Mouse (Mus musculus): ENCODE results near the gene Gm5089. TPM values are rescaled to one million over a fixed set of nuclear protein-coding genes. Genes with fewer than 3 reads are reported as not detected.

Gene Gm5089
- polyA plus RNA-seq, 1 experiment: not detected

GRCm38 (mm10) chr14:122401886-122402285 is 49.0 kb downstream of the Gm5089 start:
- H3K27me3 ChIP-seq (ENCODE audit: control insufficient read depth, insufficient read depth, insufficient read length): peaks cover 10% of the 10 kb centered on the region

GRCm38 (mm10) chr14:122399906-122400305 is 51.0 kb downstream of the Gm5089 start:
- H3K36me3 ChIP-seq (ENCODE audit: control insufficient read depth, insufficient read depth): no peaks in the 10 kb centered on the region
- no peak overlapping the region for H3K4me3 ChIP-seq
- no peaks in the 10 kb centered on the region for H3K79me2 ChIP-seq (ENCODE audit: control insufficient read depth, insufficient read depth)
- H3K27me3 ChIP-seq (ENCODE audit: control insufficient read depth, insufficient read depth, insufficient read length): peaks cover 10% of the 10 kb centered on the region
- TF ChIP-seq MYOD1 (IDR thresholded peaks at IDR 0.05; ENCODE audit: control insufficient read depth in 1 of 3, insufficient read length in 2 of 3, low read depth in 2 of 3) (no peak), CEBPB (IDR thresholded peaks at IDR 0.05; ENCODE audit: insufficient read depth, poor library complexity, severe bottlenecking) (no peak), USF1 (IDR thresholded peaks at IDR 0.05; ENCODE audit: low read depth) (no peak), POLR2AphosphoS2 (IDR thresholded peaks at IDR 0.05; ENCODE audit: insufficient read length, low read depth) (no peak), MAX (IDR thresholded peaks at IDR 0.05; ENCODE audit: low read depth) (no peak), TCF12 (IDR thresholded peaks at IDR 0.05; ENCODE audit: insufficient read depth, poor library complexity, severe bottlenecking) (no peak)
- H3K4me2 ChIP-seq (ENCODE audit: low read depth): no peak overlapping the region
- no peak overlapping the region for H3ac ChIP-seq (ENCODE audit: control insufficient read depth, insufficient read length)

More at GRCm38 (mm10) chr14:122401886-122402285, 49.0 kb downstream of the Gm5089 start:
- no peak overlapping the region for H3ac ChIP-seq (ENCODE audit: control insufficient read depth, insufficient read length)
- H3K36me3 ChIP-seq (ENCODE audit: control insufficient read depth, insufficient read depth): no peaks in the 10 kb centered on the region
- H3K79me2 ChIP-seq (ENCODE audit: control insufficient read depth, insufficient read depth): no peaks in the 10 kb centered on the region
- TF ChIP-seq POLR2A (IDR thresholded peaks at IDR 0.05; ENCODE audit: insufficient read length, low read depth): no peak
- TF ChIP-seq TCF12 (IDR thresholded peaks at IDR 0.05; ENCODE audit: insufficient read depth, poor library complexity, severe bottlenecking): no peak
- TF ChIP-seq MAX (IDR thresholded peaks at IDR 0.05; ENCODE audit: low read depth): no peak
- TF ChIP-seq SRF (IDR thresholded peaks at IDR 0.05; ENCODE audit: control insufficient read depth, insufficient read length, low read depth): no peak
- no peak for TF ChIP-seq CEBPB (IDR thresholded peaks at IDR 0.05; ENCODE audit: insufficient read depth, poor library complexity, severe bottlenecking)
- no peak for TF ChIP-seq USF1 (IDR thresholded peaks at IDR 0.05; ENCODE audit: low read depth)
- TF ChIP-seq E2F4 (IDR thresholded peaks at IDR 0.05; ENCODE audit: insufficient read depth): no peak
- no peak for TF ChIP-seq POLR2AphosphoS2 (IDR thresholded peaks at IDR 0.05; ENCODE audit: insufficient read length, low read depth)
- TF ChIP-seq MYOD1 (IDR thresholded peaks at IDR 0.05; ENCODE audit: control insufficient read depth in 1 of 3, insufficient read length in 2 of 3, low read depth in 2 of 3): no peak
- no peak for TF ChIP-seq REST (IDR thresholded peaks at IDR 0.05; ENCODE audit: insufficient read depth, insufficient read length)
- no peak for TF ChIP-seq TCF3 (IDR thresholded peaks at IDR 0.05; ENCODE audit: insufficient read length, low read depth)
- TF ChIP-seq MYOG (IDR thresholded peaks at IDR 0.05; ENCODE audit: control insufficient read depth in 1 of 3, insufficient read depth in 1 of 3, insufficient read length in 2 of 3, low read depth in 2 of 3): no peak
- no peak overlapping the region for H3K4me3 ChIP-seq
- no peak overlapping the region for H3K4me2 ChIP-seq (ENCODE audit: low read depth)

DNA sequence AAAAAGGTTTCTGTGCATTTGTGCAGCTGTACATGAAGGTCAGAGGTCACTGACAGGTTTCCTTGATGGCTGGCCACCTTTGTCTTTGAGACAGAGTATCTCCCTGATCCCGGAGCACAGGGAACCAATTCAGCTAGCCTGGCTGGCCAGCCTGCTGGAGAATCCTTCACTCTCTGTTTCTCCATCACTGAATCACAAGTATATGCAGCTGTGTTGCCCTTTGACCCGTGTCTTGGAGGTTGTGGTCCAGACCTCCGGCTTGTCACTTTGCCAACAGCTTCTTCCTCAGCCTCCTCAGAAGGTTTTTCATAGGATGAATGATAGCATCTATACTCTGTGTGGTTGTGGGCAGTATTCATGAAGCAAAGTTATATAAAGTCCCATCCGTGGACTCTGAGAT is 52.2 kb downstream of the Gm5089 start:
- no peak overlapping the region for H3K4me2 ChIP-seq (ENCODE audit: low read depth)
- TF ChIP-seq MAX (IDR thresholded peaks at IDR 0.05; ENCODE audit: low read depth): no peak
- no peak for TF ChIP-seq SRF (IDR thresholded peaks at IDR 0.05; ENCODE audit: control insufficient read depth, insufficient read length, low read depth)
- no peak for TF ChIP-seq POLR2A (IDR thresholded peaks at IDR 0.05; ENCODE audit: insufficient read length, low read depth)
- no peak for TF ChIP-seq REST (IDR thresholded peaks at IDR 0.05; ENCODE audit: insufficient read depth, insufficient read length)
- no peak for TF ChIP-seq CEBPB (IDR thresholded peaks at IDR 0.05; ENCODE audit: insufficient read depth, poor library complexity, severe bottlenecking)
- TF ChIP-seq TCF12 (IDR thresholded peaks at IDR 0.05; ENCODE audit: insufficient read depth, poor library complexity, severe bottlenecking): no peak

GRCm38 (mm10) chr14:122393119-122393518 is 57.8 kb downstream of the Gm5089 start:
- Histone ChIP-seq H3K27me3 (ENCODE audit: control insufficient read depth, insufficient read depth, insufficient read length) (no peaks in the 10 kb centered on the region), H3K4me3 (no peak overlapping the region), H3K79me2 (ENCODE audit: control insufficient read depth, insufficient read depth) (no peaks in the 10 kb centered on the region), H3K36me3 (ENCODE audit: control insufficient read depth, insufficient read depth) (no peaks in the 10 kb centered on the region), H3K4me2 (ENCODE audit: low read depth) (no peak overlapping the region), H3ac (ENCODE audit: control insufficient read depth, insufficient read length) (no peak overlapping the region)
- no peak for TF ChIP-seq E2F4 (IDR thresholded peaks at IDR 0.05; ENCODE audit: insufficient read depth)
- no peak for TF ChIP-seq REST (IDR thresholded peaks at IDR 0.05; ENCODE audit: insufficient read depth, insufficient read length)
- TF ChIP-seq TCF12 (IDR thresholded peaks at IDR 0.05; ENCODE audit: insufficient read depth, poor library complexity, severe bottlenecking): no peak
- TF ChIP-seq MYOG (IDR thresholded peaks at IDR 0.05; ENCODE audit: control insufficient read depth in 1 of 3, insufficient read depth in 1 of 3, insufficient read length in 2 of 3, low read depth in 2 of 3): no peak
- TF ChIP-seq POLR2AphosphoS2 (IDR thresholded peaks at IDR 0.05; ENCODE audit: insufficient read length, low read depth): no peak
- TF ChIP-seq MYOD1 (IDR thresholded peaks at IDR 0.05; ENCODE audit: control insufficient read depth in 1 of 3, insufficient read length in 2 of 3, low read depth in 2 of 3): no peak
- no peak for TF ChIP-seq POLR2A (IDR thresholded peaks at IDR 0.05; ENCODE audit: insufficient read length, low read depth)
- TF ChIP-seq SRF (IDR thresholded peaks at IDR 0.05; ENCODE audit: control insufficient read depth, insufficient read length, low read depth): no peak
- TF ChIP-seq MAX (IDR thresholded peaks at IDR 0.05; ENCODE audit: low read depth): no peak
- no peak for TF ChIP-seq USF1 (IDR thresholded peaks at IDR 0.05; ENCODE audit: low read depth)
- no peak for TF ChIP-seq TCF3 (IDR thresholded peaks at IDR 0.05; ENCODE audit: insufficient read length, low read depth)
- TF ChIP-seq CEBPB (IDR thresholded peaks at IDR 0.05; ENCODE audit: insufficient read depth, poor library complexity, severe bottlenecking): no peak

More for the DNA sequence above, 52.2 kb downstream of the Gm5089 start:
- no peak overlapping the region for H3K4me3 ChIP-seq
- no peaks in the 10 kb centered on the region for H3K36me3 ChIP-seq (ENCODE audit: control insufficient read depth, insufficient read depth)
- H3K27me3 ChIP-seq (ENCODE audit: control insufficient read depth, insufficient read depth, insufficient read length): peaks cover 6% of the 10 kb centered on the region
- no peak overlapping the region for H3ac ChIP-seq (ENCODE audit: control insufficient read depth, insufficient read length)
- H3K79me2 ChIP-seq (ENCODE audit: control insufficient read depth, insufficient read depth): no peaks in the 10 kb centered on the region

GRCm38 (mm10) chr14:122390935-122391334 is 60.0 kb downstream of the Gm5089 start:
- Histone ChIP-seq H3K27me3 (ENCODE audit: control insufficient read depth, insufficient read depth, insufficient read length) (no peaks in the 10 kb centered on the region), H3ac (ENCODE audit: control insufficient read depth, insufficient read length) (no peak overlapping the region), H3K4me3 (no peak overlapping the region), H3K36me3 (ENCODE audit: control insufficient read depth, insufficient read depth) (no peaks in the 10 kb centered on the region), H3K79me2 (ENCODE audit: control insufficient read depth, insufficient read depth) (no peaks in the 10 kb centered on the region), H3K4me2 (ENCODE audit: low read depth) (no peak overlapping the region)
- TF ChIP-seq MYOG (IDR thresholded peaks at IDR 0.05; ENCODE audit: control insufficient read depth in 1 of 3, insufficient read depth in 1 of 3, insufficient read length in 2 of 3, low read depth in 2 of 3) (no peak), MAX (IDR thresholded peaks at IDR 0.05; ENCODE audit: low read depth) (no peak), TCF12 (IDR thresholded peaks at IDR 0.05; ENCODE audit: insufficient read depth, poor library complexity, severe bottlenecking) (no peak), TCF3 (IDR thresholded peaks at IDR 0.05; ENCODE audit: insufficient read length, low read depth) (no peak), E2F4 (IDR thresholded peaks at IDR 0.05; ENCODE audit: insufficient read depth) (no peak), CEBPB (IDR thresholded peaks at IDR 0.05; ENCODE audit: insufficient read depth, poor library complexity, severe bottlenecking) (no peak), REST (IDR thresholded peaks at IDR 0.05; ENCODE audit: insufficient read depth, insufficient read length) (no peak), POLR2A (IDR thresholded peaks at IDR 0.05; ENCODE audit: insufficient read length, low read depth) (no peak), MYOD1 (IDR thresholded peaks at IDR 0.05; ENCODE audit: control insufficient read depth in 1 of 3, insufficient read length in 2 of 3, low read depth in 2 of 3) (no peak), SRF (IDR thresholded peaks at IDR 0.05; ENCODE audit: control insufficient read depth, insufficient read length, low read depth) (no peak), POLR2AphosphoS2 (IDR thresholded peaks at IDR 0.05; ENCODE audit: insufficient read length, low read depth) (no peak), USF1 (IDR thresholded peaks at IDR 0.05; ENCODE audit: low read depth) (no peak)
